Mouse (Mus musculus) heart, adult 9 months (tissue): ENCODE data around the gene Gpx8.
"Not testable (repeated sequence)": the region's sequence is repeated elsewhere in the genome, so short reads cannot be mapped to it uniquely, and the experiment has no call there.

Source experiments
- DNase-seq, 2 experiments: peaks; one replicate each; pipeline ENCODE4 v3.0.0; 2022; ENCODE audit warnings: low spot score in 2 of 2

The Gpx8 gene

GRCm38 (mm10) chr13:113023274-113024143 lies 22.7 kb downstream of the Gpx8 start:
- DNase-seq = no peak

GRCm38 (mm10) chr13:113022467-113022866 lies 23.7 kb downstream of the Gpx8 start:
- DNase-seq = no peak

- no peak for DNase-seq
Observed at GRCm38 (mm10) chr13:113021521-113021920, 24.7 kb downstream of the Gpx8 start.

- not testable (repeated sequence) for DNase-seq
Observed at GRCm38 (mm10) chr13:113013174-113013953, 32.8 kb downstream of the Gpx8 start.

GRCm38 (mm10) chr13:113012683-113013082 lies 33.5 kb downstream of the Gpx8 start:
- no peak for DNase-seq

- DNase-seq = no peak
Observed at GRCm38 (mm10) chr13:113000576-113001318, 45.5 kb downstream of the Gpx8 start.

GRCm38 (mm10) chr13:113000090-113000489 lies 46.1 kb downstream of the Gpx8 start:
- DNase-seq = no peak

GRCm38 (mm10) chr13:112998427-112999201 lies 47.6 kb downstream of the Gpx8 start:
- DNase-seq = no peak

GRCm38 (mm10) chr13:112997369-112997768 lies 48.8 kb downstream of the Gpx8 start:
- no peak for DNase-seq

GRCm38 (mm10) chr13:112996407-112996806 lies 49.8 kb downstream of the Gpx8 start:
- DNase-seq = no peak

- no peak for DNase-seq
Observed at GRCm38 (mm10) chr13:112994191-112994590, 52.0 kb downstream of the Gpx8 start.

GRCm38 (mm10) chr13:112993531-112994152 lies 52.6 kb downstream of the Gpx8 start, which contains the start of gene Mcidas:
Gene Mcidas, plus strand, starts transcription at chr13:112993845.
- no peak for DNase-seq
